Mouse (Mus musculus) forelimb bud, embryonic 11.5 days (tissue): Measurements from ENCODE around the gene Palld.
A peak's percentile ranks its signal among the peaks of the same experiment; 100 is the strongest.

Experiments
- DNase-seq: peaks from one replicate; pipeline ENCODE4 v3.0.0-alpha.2; 2012; ENCODE audit warnings: low read depth, low spot score

Gene Palld

GRCm38 (mm10) chr8:61775936-61776335 lies 126.6 kb downstream of the Palld start:
- DNase-seq = no peak

- no peak for DNase-seq
Observed at GRCm38 (mm10) chr8:61774161-61774560, 128.3 kb downstream of the Palld start.

- DNase-seq = no peak
Observed at GRCm38 (mm10) chr8:61773595-61774088, 128.8 kb downstream of the Palld start.

- DNase-seq = no peak
Observed at GRCm38 (mm10) chr8:61771328-61771727, 131.2 kb downstream of the Palld start.

GRCm38 (mm10) chr8:61769340-61769879 lies 133.1 kb downstream of the Palld start:
- no peak for DNase-seq

- DNase-seq = no peak
Observed at GRCm38 (mm10) chr8:61760190-61760578, 142.3 kb downstream of the Palld start.

- peak; percentile 59 for DNase-seq
Observed at GRCm38 (mm10) chr8:61759327-61760189, 142.9 kb downstream of the Palld start.

GRCm38 (mm10) chr8:61758686-61759326 lies 143.7 kb downstream of the Palld start:
- DNase-seq = no peak

- DNase-seq = peak; percentile 66
Observed at GRCm38 (mm10) chr8:61756971-61757965, 145.2 kb downstream of the Palld start.

- DNase-seq = no peak
Observed at GRCm38 (mm10) chr8:61755186-61755585, 147.3 kb downstream of the Palld start.

GRCm38 (mm10) chr8:61747070-61747469 lies 155.4 kb downstream of the Palld start:
- DNase-seq = no peak

- DNase-seq = peak; percentile 61
Observed at GRCm38 (mm10) chr8:61745181-61745980, 157.1 kb downstream of the Palld start.

GRCm38 (mm10) chr8:61743764-61744562 lies 158.5 kb downstream of the Palld start:
- DNase-seq = no peak

GRCm38 (mm10) chr8:61737465-61737864 lies 165.0 kb downstream of the Palld start:
- DNase-seq = no peak

GRCm38 (mm10) chr8:61736739-61737243 lies 165.7 kb downstream of the Palld start:
- DNase-seq = no peak

- no peak for DNase-seq
Observed at GRCm38 (mm10) chr8:61736117-61736516, 166.4 kb downstream of the Palld start.

GRCm38 (mm10) chr8:61734164-61734563 lies 168.3 kb downstream of the Palld start:
- DNase-seq = no peak

- DNase-seq = no peak
Observed at GRCm38 (mm10) chr8:61732184-61732583, 170.3 kb downstream of the Palld start.

- no peak for DNase-seq
Observed at GRCm38 (mm10) chr8:61731306-61732088, 171.0 kb downstream of the Palld start.
